Mouse (Mus musculus) retina, postnatal 7 days (tissue): ENCODE measurements around the gene Slc13a4.

Experiments
- DNase-seq: peaks from one replicate; pipeline ENCODE4 v3.0.0-alpha.2; 2012; ENCODE audit warnings: low read depth, low spot score

Slc13a4 gene

GRCm38 (mm10) chr6:35303355-35303900 is 4.5 kb downstream of the Slc13a4 start:
- no peak for DNase-seq

- no peak for DNase-seq
Measured at GRCm38 (mm10) chr6:35302581-35302980, 5.3 kb downstream of the Slc13a4 start.

- no peak for DNase-seq
Measured at GRCm38 (mm10) chr6:35298323-35298722, 9.6 kb downstream of the Slc13a4 start.

- DNase-seq = no peak
Measured at GRCm38 (mm10) chr6:35297516-35298227, 10.3 kb downstream of the Slc13a4 start.

- DNase-seq = no peak
Measured at GRCm38 (mm10) chr6:35297001-35297400, 10.9 kb downstream of the Slc13a4 start.

GRCm38 (mm10) chr6:35294964-35295363 is 13.0 kb downstream of the Slc13a4 start:
- no peak for DNase-seq

GRCm38 (mm10) chr6:35289676-35290075 is 18.3 kb downstream of the Slc13a4 start:
- DNase-seq = no peak

GRCm38 (mm10) chr6:35288920-35289319 is 19.0 kb downstream of the Slc13a4 start:
- DNase-seq = no peak

GRCm38 (mm10) chr6:35288114-35288761 is 19.7 kb downstream of the Slc13a4 start:
- DNase-seq = no peak

GRCm38 (mm10) chr6:35279306-35279705 is 28.6 kb downstream of the Slc13a4 start:
- no peak for DNase-seq

- no peak for DNase-seq
Measured at GRCm38 (mm10) chr6:35277903-35278587, 29.9 kb downstream of the Slc13a4 start.

- DNase-seq = no peak
Measured at GRCm38 (mm10) chr6:35273391-35274082, 34.4 kb downstream of the Slc13a4 start.

- no peak for DNase-seq
Measured at GRCm38 (mm10) chr6:35271868-35272765, 35.8 kb downstream of the Slc13a4 start.

- no peak for DNase-seq
Measured at GRCm38 (mm10) chr6:35271094-35271855, 36.7 kb downstream of the Slc13a4 start.

- DNase-seq = no peak
Measured at GRCm38 (mm10) chr6:35269643-35270042, 38.3 kb downstream of the Slc13a4 start.

- no peak for DNase-seq
Measured at GRCm38 (mm10) chr6:35268711-35269110, 39.2 kb downstream of the Slc13a4 start.

- no peak for DNase-seq
Measured at GRCm38 (mm10) chr6:35265580-35266278, 42.2 kb downstream of the Slc13a4 start.

- no peak for DNase-seq
Measured at GRCm38 (mm10) chr6:35260531-35260930, 47.4 kb downstream of the Slc13a4 start.

GRCm38 (mm10) chr6:35259526-35259925 is 48.4 kb downstream of the Slc13a4 start:
- no peak for DNase-seq
